Mouse (Mus musculus): ENCODE measurements around the gene Col13a1.

The Col13a1 gene

DNA sequence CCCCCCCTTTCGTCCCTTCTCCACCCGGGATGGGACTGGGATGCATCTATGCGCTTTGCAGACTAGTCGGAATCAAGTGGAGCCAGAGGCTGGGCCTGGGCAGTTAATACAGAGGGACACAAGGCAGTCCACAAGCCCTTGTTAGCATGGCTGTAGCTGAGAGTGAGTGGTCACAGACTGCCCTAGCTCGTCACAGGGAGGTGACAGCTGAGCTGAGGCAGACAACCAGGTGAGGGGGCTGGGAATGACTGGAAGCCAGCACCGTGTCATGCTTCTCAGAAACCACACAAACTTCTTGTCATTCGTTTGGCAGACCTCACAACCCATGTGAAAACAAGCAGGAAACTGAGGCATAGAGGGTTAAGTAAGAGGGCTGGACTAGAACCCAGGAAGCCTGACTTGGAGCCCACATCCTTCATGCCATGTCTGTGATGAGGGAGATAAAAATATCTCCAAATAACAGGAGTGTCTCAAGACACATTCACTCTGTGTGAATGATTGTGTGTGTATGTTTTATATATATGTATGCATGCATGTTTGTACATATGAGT lies 10.8 kb downstream of the Col13a1 start:
- no peak for DNase-seq (ENCODE audit: low read depth, low spot score)

GRCm38 (mm10) chr10:61967207-61967606 lies 11.7 kb downstream of the Col13a1 start:
- no peak for DNase-seq (ENCODE audit: low read depth, low spot score)

GRCm38 (mm10) chr10:61965386-61965841 lies 13.5 kb downstream of the Col13a1 start:
- DNase-seq (ENCODE audit: low read depth, low spot score) = no peak

- no peak for DNase-seq (ENCODE audit: low read depth, low spot score)
Observed at GRCm38 (mm10) chr10:61956718-61957117, 22.2 kb downstream of the Col13a1 start.

DNA sequence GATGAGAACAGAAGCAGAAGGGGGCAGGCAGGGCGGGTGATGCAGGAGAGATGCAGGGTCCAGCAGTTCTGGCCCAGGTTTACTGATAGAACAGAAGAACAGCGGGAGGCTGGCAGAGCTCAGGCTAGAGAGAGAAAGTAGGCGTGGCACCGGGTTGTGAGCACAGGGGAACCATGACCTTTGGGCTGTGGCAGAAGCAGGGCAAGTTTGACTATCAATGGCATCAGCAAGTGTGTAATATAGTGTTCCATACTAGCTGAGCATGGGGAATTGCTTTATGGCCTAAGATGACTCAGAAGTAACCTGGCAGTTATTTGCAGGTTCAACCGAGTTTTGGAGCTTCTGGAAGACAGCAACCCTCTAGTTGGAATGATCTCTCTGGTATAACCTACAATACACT lies 25.0 kb downstream of the Col13a1 start:
- no peak for DNase-seq (ENCODE audit: low read depth, low spot score)

- no peak for DNase-seq (ENCODE audit: low read depth, low spot score)
Observed at GRCm38 (mm10) chr10:61949542-61949941, 29.4 kb downstream of the Col13a1 start.

- no peak for DNase-seq (ENCODE audit: low read depth, low spot score)
Observed at GRCm38 (mm10) chr10:61944386-61944785, 34.5 kb downstream of the Col13a1 start.

- peak; percentile 64 for DNase-seq (ENCODE audit: low read depth, low spot score)
Observed at GRCm38 (mm10) chr10:61943480-61943879, 35.4 kb downstream of the Col13a1 start.

- no peak for DNase-seq (ENCODE audit: low read depth, low spot score)
Observed at GRCm38 (mm10) chr10:61942719-61943118, 36.2 kb downstream of the Col13a1 start.

DNA sequence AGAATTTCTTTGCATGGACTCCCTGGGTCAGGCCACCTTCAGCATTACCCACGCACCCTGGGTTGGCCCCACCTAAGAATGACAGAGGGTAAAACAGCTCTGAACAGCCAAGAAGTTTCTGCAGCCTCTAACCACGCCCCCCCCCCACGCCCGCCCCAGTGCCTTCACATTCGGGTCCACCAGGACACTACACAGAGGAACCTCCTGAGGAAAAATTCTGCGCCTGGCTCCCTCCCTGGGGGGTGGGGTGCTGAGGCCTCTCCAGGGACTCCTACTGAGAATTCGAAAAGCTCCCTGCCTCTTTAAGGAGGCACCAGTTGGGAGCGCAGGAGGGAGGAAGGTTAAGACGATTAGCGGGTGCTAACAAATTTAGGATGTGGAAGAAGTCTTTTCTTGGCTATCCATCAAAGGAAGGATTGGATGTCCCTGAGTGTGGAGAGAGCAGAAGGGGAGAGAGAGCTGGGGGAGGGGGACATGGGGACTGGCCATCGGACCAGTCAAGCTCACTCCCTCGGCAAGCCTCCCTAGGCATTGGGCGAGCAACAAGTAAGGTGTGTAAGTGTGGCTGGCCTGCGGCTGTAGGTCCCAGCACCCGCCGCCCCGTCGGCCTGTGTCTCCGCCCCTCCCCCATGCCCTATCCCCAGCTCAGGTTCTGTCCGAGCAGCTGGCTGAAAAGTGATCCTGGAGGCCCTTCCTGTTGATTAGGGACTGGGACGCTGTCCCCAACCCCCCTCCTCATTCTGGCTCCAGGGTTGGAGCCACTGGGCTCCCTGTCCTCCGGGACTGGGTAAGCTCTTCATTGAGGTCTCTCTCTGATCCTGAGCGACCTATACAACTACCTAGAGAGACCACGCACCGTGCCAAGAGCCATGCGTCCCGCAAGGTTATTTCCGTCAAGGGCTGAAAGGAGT lies 42.4 kb downstream of the Col13a1 start:
- no peak for DNase-seq (ENCODE audit: low read depth, low spot score)

GRCm38 (mm10) chr10:61931678-61932077 lies 47.2 kb downstream of the Col13a1 start:
- no peak for DNase-seq (ENCODE audit: low read depth, low spot score)

GRCm38 (mm10) chr10:61929901-61930300 lies 49.0 kb downstream of the Col13a1 start:
- DNase-seq (ENCODE audit: low read depth, low spot score) = no peak

- DNase-seq (ENCODE audit: low read depth, low spot score) = peak; percentile 44
Observed at GRCm38 (mm10) chr10:61928725-61929651, 49.9 kb downstream of the Col13a1 start.

- DNase-seq (ENCODE audit: low read depth, low spot score) = no peak
Observed at GRCm38 (mm10) chr10:61925691-61926090, 53.2 kb downstream of the Col13a1 start.

- no peak for DNase-seq (ENCODE audit: low read depth, low spot score)
Observed at GRCm38 (mm10) chr10:61920655-61921365, 58.1 kb downstream of the Col13a1 start.

DNA sequence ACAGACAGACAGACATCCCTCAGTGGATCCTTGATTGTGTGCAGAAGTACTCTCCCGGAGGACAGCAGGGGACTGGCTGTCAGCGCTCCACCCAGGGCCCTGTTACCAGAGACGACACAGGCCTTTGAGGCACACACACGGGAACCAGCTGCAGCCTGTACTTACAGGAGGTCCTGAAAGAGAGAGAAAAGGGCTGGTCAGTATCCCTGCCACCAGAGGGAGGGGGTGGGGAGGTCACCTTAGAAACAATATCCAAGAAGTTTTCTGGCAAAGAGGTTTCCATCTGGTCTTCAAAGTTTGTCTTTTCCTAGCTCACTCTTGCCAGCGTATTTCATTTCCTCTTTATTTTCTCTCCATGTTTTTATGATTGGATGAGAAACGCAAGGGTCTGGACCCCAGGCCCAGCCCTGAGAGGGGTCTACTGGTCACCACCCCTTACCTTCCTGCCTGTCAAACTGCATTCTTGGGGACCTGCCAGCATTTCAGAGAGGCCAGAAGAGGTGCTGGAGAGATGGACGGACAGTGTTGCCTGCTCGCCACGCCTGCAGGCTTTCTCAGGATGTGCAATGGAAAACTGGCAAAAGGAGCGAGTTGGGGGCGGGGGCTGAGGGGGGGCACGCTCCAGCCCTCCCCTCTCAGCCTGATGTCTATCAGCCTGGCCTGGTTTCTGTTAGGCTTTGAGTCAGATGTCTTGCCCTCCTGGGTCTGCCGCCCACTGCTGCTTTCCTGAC lies 58.8 kb downstream of the Col13a1 start:
- no peak for DNase-seq (ENCODE audit: low read depth, low spot score)

GRCm38 (mm10) chr10:61919496-61919895 lies 59.4 kb downstream of the Col13a1 start:
- DNase-seq (ENCODE audit: low read depth, low spot score) = no peak

DNA sequence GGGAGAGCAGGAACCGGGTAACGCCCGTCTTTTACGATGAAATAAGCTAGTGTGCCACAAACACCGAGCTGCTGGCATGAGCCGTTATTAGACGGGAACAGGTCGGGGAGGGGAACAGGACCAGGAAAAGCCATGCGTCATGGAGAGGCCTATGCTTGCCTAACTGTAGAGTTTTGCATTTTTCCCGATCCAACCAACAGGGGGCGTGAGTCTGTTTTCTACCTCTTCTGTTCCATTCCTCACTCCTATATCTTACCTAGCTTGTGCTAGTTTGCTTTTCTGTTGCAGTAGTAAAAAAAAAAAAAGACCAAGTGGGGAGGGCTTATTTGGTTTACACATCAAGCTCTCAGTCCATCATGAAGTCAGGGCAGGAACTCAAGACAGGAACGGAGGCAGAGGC lies 61.8 kb downstream of the Col13a1 start:
- no peak for DNase-seq (ENCODE audit: low read depth, low spot score)

GRCm38 (mm10) chr10:61911770-61912169 lies 67.1 kb downstream of the Col13a1 start:
- no peak for DNase-seq (ENCODE audit: low read depth, low spot score)

DNA sequence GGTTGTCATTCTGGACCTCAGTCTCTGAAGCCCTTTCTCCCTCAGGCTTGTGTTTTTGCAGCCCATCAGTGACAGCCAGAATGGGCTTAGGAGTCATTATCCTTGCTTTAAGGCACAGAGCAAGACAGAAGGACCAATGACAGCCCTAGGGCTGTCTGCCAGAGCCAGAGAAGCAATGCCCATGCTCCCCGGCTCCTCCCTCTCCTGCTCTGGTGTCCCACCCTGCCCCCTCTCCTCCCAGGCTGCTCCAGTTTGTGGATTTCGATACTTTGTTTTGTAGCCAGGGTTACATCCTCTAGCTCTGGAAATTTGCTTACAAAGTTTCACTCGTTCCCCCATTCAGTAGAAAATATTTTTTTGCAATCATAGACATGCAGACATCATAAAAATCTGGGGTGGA lies 69.9 kb downstream of the Col13a1 start:
- DNase-seq (ENCODE audit: low read depth, low spot score) = no peak

- no peak for DNase-seq (ENCODE audit: low read depth, low spot score)
Observed at GRCm38 (mm10) chr10:61906226-61906625, 72.7 kb downstream of the Col13a1 start.

All from forelimb bud, embryonic 11.5 days (tissue).